Mouse (Mus musculus): ENCODE results near the gene Tead2. TPM values are rescaled to one million over a fixed set of nuclear protein-coding genes. Genes with fewer than 3 reads are reported as not detected.

The Tead2 gene
- polyA plus RNA-seq, 1 experiment from 2014 or later: 123 TPM

DNA sequence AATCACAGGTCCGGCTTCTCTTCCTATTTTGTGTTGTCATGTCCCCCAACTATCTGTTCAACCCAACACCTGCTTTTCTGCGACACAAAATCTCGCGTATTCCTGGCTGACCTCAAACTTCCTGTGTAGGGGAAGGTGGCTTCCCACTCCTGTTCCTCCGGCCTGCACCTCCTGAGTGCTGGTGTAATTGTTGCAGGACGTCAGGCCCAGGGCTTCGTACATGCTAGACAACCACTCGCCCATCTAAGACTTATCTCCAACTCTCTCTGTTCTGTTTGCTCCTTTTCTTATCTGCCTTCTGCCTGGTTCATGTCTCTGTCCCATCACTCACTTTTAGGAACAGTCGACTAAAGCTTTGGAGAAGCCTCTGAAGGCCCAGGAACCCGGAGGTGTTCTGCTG is 4.5 kb upstream of the Tead2 start:
- Histone ChIP-seq H3K27ac (no peak overlapping the region), H3K4me2 (peak overlapping the region; percentile 51; the same call in 1 of the 2 replicates), H3K4me1 (peaks cover 8% of the 10 kb centered on the region), H3K9ac (no peak overlapping the region), H3K9me3 (no peaks in the 10 kb centered on the region), H3K36me3 (no peaks in the 10 kb centered on the region), H3K27me3 (replicated peaks) (peaks cover 24% of the 10 kb centered on the region), H3K4me3 (replicated peaks) (no peak overlapping the region)
- no peak for ATAC-seq (ENCODE audit: insufficient read depth, low FRiP score, low read depth)
- 50% methylated on average over 10 of the region's 10 CpGs for WGBS

- WGBS: 4% methylated on average over 17 of the region's 17 CpGs
- H3K4me1 ChIP-seq: peaks cover 9% of the 10 kb centered on the region
- H3K9me3 ChIP-seq: no peaks in the 10 kb centered on the region
- H3K9ac ChIP-seq: no peak within 1 kb of the TSS
- no peaks in the 10 kb centered on the region for H3K36me3 ChIP-seq
- H3K4me3 ChIP-seq (replicated peaks): peak within 1 kb of the TSS; percentile 6; the same call in 1 of the 2 replicates
- ATAC-seq (ENCODE audit: insufficient read depth, low FRiP score, low read depth): no peak
- H3K27me3 ChIP-seq (replicated peaks): peaks cover 24% of the 10 kb centered on the region
- no peak within 1 kb of the TSS for H3K27ac ChIP-seq
- H3K4me2 ChIP-seq: peak within 1 kb of the TSS; percentile 51
These were observed 3.7 kb upstream of the Tead2 start, which contains the start of gene Dkkl1 for GRCm38 (mm10) chr7:45211851-45212251. Gene Dkkl1, minus strand, starts transcription at chr7:45212147.

DNA sequence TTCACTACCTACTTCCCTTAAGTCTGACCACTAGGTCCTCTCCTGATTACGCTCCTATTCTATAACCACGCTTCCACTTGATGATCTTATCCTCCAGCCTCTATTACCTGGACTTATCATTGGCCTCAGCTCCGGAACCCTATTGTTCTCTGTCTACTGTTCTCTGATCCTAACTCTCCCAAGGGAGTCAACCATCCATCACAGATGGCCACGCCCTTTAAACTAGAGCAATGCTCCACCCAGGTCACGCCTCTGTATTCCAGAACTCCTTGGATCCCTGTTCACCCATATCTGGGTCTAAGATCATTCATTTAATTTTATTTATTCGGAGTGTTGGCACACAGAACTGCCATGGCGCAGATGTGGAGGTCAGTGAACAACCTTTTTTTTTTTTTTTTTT is 3.2 kb upstream of the Tead2 start:
- H3K4me3 ChIP-seq (replicated peaks): peak overlapping the region; percentile 6; the same call in 1 of the 2 replicates
- peaks cover 24% of the 10 kb centered on the region for H3K27me3 ChIP-seq (replicated peaks)
- H3K4me1 ChIP-seq: peaks cover 14% of the 10 kb centered on the region
- H3K27ac ChIP-seq: no peak overlapping the region
- no peak overlapping the region for H3K9ac ChIP-seq
- no peak for ATAC-seq (ENCODE audit: insufficient read depth, low FRiP score, low read depth)
- WGBS: 70% methylated on average over 7 of the region's 7 CpGs
- no peaks in the 10 kb centered on the region for H3K36me3 ChIP-seq
- no peaks in the 10 kb centered on the region for H3K9me3 ChIP-seq
- H3K4me2 ChIP-seq: peak overlapping the region; percentile 51

- Histone ChIP-seq H3K4me2 (no peak overlapping the region), H3K4me1 (peaks cover 21% of the 10 kb centered on the region), H3K9ac (no peak overlapping the region), H3K27ac (no peak overlapping the region; the same call in 1 of the 2 replicates), H3K36me3 (peaks cover 5% of the 10 kb centered on the region; the same call in 1 of the 2 replicates), H3K4me3 (replicated peaks) (no peak overlapping the region), H3K9me3 (no peaks in the 10 kb centered on the region), H3K27me3 (replicated peaks) (peaks cover 24% of the 10 kb centered on the region)
- 71% methylated on average over 5 of the region's 5 CpGs for WGBS
- ATAC-seq (ENCODE audit: insufficient read depth, low FRiP score, low read depth): no peak
These were observed 1.8 kb upstream of the Tead2 start for GRCm38 (mm10) chr7:45213708-45214107.

DNA sequence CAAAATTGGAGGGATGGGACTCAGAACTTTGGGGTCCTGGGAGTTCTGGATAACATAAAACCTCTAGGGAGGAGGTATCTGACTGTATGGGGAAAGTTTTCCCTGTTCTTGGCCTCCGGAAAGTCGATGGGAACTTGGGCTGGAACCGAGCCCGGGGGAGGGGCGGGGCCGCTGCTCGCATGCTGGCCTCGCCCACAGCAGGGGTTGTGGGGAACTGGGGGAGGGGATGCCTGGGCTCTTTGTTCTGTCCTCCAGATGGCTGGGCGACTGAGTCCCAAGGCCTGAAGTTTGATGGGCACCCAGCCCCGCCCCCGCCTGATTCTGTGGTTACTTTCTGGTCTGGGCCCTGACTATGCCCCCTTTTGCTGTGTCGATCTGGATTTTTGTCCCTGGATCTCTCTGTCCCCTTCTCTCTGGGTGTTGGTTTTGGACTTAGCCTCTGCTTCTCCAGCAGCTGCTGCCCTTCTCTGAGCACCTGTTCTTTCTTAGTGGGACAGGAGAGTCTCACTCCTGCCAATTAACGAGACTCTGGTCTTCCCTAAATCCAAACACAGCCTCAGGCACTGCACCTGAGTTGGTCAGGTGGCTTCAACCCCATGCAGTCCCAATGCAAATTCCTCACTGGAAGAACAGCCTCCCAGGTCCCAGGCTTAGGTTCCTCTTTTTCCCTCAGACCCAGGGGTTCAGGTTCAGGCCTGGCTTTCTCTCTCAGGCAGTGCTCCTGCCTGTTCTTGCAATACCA is 1.1 kb downstream of the Tead2 start:
- peak overlapping the region; percentile 82 for H3K9ac ChIP-seq
- peaks cover 19% of the 10 kb centered on the region for H3K4me1 ChIP-seq
- H3K4me3 ChIP-seq (replicated peaks): peak overlapping the region; percentile 83
- under 1% methylated on average over 13 of the region's 13 CpGs for WGBS
- H3K27ac ChIP-seq: peak overlapping the region; percentile 94
- H3K36me3 ChIP-seq: peaks cover 29% of the 10 kb centered on the region
- H3K4me2 ChIP-seq: peak overlapping the region; percentile 60
- H3K27me3 ChIP-seq (replicated peaks): peaks cover 9% of the 10 kb centered on the region
- no peaks in the 10 kb centered on the region for H3K9me3 ChIP-seq
- ATAC-seq (ENCODE audit: insufficient read depth, low FRiP score, low read depth): peak; percentile 80

DNA sequence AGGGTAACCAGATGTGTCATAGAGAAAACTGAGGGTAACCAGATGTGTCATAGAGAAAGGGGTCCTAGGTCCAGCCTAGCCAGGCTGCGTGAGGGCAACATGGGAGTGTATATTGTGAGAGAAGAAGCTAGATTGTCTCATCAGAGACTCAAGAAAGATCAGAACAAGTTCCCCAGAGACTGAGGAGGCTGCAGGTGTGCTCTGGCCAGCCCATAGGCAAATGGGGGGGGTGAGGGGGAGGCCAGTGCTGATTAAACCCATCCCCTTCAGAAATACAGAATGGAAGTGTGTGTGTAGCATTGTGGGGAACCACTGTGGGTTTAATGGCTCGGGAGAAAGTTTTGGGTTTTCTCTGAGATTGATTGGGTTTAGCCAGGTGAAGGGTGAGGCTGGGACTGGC is 6.1 kb downstream of the Tead2 start:
- Histone ChIP-seq H3K27me3 (replicated peaks) (no peaks in the 10 kb centered on the region), H3K4me1 (peaks cover 13% of the 10 kb centered on the region), H3K4me2 (no peak overlapping the region), H3K9me3 (no peaks in the 10 kb centered on the region), H3K9ac (no peak overlapping the region), H3K4me3 (replicated peaks) (no peak overlapping the region), H3K36me3 (peaks cover 68% of the 10 kb centered on the region), H3K27ac (no peak overlapping the region)
- ATAC-seq (ENCODE audit: insufficient read depth, low FRiP score, low read depth): no peak
- WGBS: 80% methylated on average over 2 of the region's 2 CpGs

DNA sequence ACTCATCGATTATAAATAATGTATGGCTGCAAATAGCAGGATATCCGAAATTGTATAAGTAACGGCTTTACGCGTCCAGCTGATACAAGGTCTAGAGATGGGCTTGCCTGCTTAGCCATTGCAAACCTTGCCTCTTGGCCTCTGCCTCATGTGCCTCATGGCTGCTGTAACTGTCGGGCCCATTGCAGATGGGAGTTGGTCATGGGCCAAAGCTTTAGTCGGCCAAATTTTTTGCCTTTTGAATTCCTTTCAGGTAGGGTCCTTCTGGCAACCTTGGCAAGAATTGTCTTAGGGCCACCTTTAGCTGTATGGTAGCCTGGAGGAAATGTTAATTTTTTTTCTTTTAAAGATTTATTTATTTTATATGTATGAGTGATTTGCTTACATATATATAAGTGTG is 9.3 kb downstream of the Tead2 start:
- ATAC-seq (ENCODE audit: insufficient read depth, low FRiP score, low read depth): no peak

DNA sequence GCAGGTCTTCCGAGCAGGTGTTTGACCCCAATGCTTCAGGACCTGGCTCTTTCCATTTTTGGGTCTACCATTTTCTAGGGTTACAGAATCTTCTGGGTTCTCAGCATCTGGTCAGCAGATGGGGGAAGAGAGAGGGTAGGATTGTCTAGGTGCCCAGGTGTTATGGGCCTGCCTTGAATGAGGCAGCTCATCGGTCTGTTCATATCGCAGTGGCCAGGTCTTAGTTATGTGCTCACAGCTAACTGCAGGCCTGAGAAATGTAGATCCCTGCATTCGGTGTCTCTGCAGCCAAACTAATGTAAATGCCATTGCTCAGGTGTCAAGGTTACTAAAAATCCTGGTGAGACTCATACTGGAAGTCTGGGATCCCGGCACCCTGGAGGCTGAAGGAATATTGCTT is 10.9 kb downstream of the Tead2 start:
- no peak for ATAC-seq (ENCODE audit: insufficient read depth, low FRiP score, low read depth)
- no peaks in the 10 kb centered on the region for H3K9me3 ChIP-seq
- peaks cover 70% of the 10 kb centered on the region for H3K36me3 ChIP-seq
- no peaks in the 10 kb centered on the region for H3K4me1 ChIP-seq
- H3K4me2 ChIP-seq: no peak overlapping the region
- 96% methylated on average over 5 of the region's 5 CpGs for WGBS
- no peak overlapping the region for H3K27ac ChIP-seq
- H3K27me3 ChIP-seq (replicated peaks): no peaks in the 10 kb centered on the region
- no peak overlapping the region for H3K9ac ChIP-seq
- H3K4me3 ChIP-seq (replicated peaks): no peak overlapping the region

More for the DNA sequence above, 9.3 kb downstream of the Tead2 start:
- H3K36me3 ChIP-seq: peaks cover 78% of the 10 kb centered on the region
- H3K4me2 ChIP-seq: no peak overlapping the region
- H3K27ac ChIP-seq: no peak overlapping the region
- H3K4me3 ChIP-seq (replicated peaks): no peak overlapping the region
- WGBS: 88% methylated on average over 7 of the region's 7 CpGs
- H3K9me3 ChIP-seq: no peaks in the 10 kb centered on the region
- H3K4me1 ChIP-seq: no peaks in the 10 kb centered on the region
- H3K27me3 ChIP-seq (replicated peaks): no peaks in the 10 kb centered on the region
- H3K9ac ChIP-seq: no peak overlapping the region

GRCm38 (mm10) chr7:45228548-45228947 is 13.0 kb downstream of the Tead2 start:
- 93% methylated on average over 18 of the region's 18 CpGs for WGBS

DNA sequence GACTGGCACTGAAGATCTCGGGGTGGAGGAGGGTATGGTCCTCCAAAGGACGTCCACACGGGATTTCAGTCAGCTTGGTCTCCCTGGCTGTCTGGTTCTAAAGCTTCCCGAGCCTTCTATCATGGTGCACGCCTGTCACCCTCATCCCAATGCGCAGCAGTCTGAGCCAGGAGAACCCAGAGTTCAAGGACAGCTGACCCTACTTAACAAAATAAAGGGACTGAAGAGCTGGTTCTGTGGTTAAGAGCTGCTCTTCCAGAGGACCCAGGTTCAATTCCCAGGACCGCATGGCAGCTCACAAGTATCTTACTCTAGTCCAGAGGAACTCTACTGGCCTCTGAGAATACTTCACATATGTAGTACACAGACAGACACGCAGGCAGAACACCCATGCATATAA is 13.5 kb downstream of the Tead2 start:
- H3K36me3 ChIP-seq: peaks cover 57% of the 10 kb centered on the region
- no peaks in the 10 kb centered on the region for H3K9me3 ChIP-seq
- WGBS: 90% methylated on average over 8 of the region's 8 CpGs
- H3K4me2 ChIP-seq: no peak overlapping the region
- H3K27ac ChIP-seq: no peak overlapping the region
- ATAC-seq (ENCODE audit: insufficient read depth, low FRiP score, low read depth): no peak
- no peaks in the 10 kb centered on the region for H3K27me3 ChIP-seq (replicated peaks)
- no peak overlapping the region for H3K9ac ChIP-seq
- no peak overlapping the region for H3K4me3 ChIP-seq (replicated peaks)
- peaks cover 11% of the 10 kb centered on the region for H3K4me1 ChIP-seq

More at GRCm38 (mm10) chr7:45228548-45228947, 13.0 kb downstream of the Tead2 start:
- no peak for ATAC-seq (ENCODE audit: insufficient read depth, low FRiP score, low read depth)
- Histone ChIP-seq H3K9ac (no peak overlapping the region), H3K4me3 (replicated peaks) (no peak overlapping the region), H3K9me3 (no peaks in the 10 kb centered on the region), H3K27ac (no peak overlapping the region), H3K4me2 (no peak overlapping the region), H3K36me3 (peaks cover 60% of the 10 kb centered on the region), H3K27me3 (replicated peaks) (no peaks in the 10 kb centered on the region), H3K4me1 (peaks cover 6% of the 10 kb centered on the region)

DNA sequence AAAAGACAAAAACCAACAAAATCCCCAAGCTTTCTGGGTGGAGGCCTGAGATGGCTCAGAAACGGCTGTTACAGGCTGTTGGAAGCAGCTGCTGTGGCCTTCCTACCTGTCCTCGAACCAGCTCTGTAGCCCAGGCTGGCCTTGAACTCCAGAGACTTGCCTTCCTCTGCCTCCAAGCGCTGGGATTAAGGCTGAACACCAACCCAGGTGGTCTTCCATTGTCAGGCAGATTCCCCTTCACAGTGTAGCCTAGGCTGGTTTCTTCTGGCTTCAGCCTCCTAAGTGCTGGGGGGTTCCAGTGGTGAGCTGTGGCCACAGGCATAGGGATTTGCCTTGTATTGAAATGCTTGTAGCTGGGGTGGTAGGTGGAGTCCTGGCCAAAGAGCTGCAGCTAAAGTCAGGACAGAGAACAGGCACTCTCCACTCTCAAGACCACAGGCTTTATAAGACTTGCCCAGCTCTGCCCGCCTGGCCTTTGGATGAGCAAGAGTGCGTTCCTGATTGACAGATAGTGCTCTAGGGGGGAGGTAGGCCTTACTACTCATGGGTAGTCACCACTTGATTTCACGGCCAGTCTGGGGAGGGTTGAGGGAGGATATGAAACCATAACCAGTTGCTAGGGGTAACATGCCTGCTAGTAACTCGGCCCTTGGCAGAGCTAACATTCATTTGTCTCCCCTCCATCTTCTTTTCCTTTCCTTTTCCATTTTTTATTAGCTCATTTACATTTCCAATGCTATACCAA is 14.1 kb downstream of the Tead2 start:
- no peak for ATAC-seq (ENCODE audit: insufficient read depth, low FRiP score, low read depth)
- Histone ChIP-seq H3K4me3 (replicated peaks) (no peak overlapping the region), H3K4me2 (no peak overlapping the region), H3K27me3 (replicated peaks) (no peaks in the 10 kb centered on the region), H3K9me3 (no peaks in the 10 kb centered on the region), H3K9ac (no peak overlapping the region), H3K4me1 (peaks cover 17% of the 10 kb centered on the region), H3K27ac (no peak overlapping the region), H3K36me3 (peaks cover 55% of the 10 kb centered on the region)
- 87% methylated on average over 7 of the region's 7 CpGs for WGBS

- Histone ChIP-seq H3K4me3 (replicated peaks) (no peak overlapping the region), H3K36me3 (peaks cover 43% of the 10 kb centered on the region), H3K27ac (no peak overlapping the region), H3K9me3 (no peaks in the 10 kb centered on the region), H3K9ac (no peak overlapping the region), H3K4me2 (no peak overlapping the region), H3K27me3 (replicated peaks) (no peaks in the 10 kb centered on the region), H3K4me1 (peaks cover 27% of the 10 kb centered on the region)
- WGBS: 83% methylated on average over 12 of the region's 12 CpGs
- no peak for ATAC-seq (ENCODE audit: insufficient read depth, low FRiP score, low read depth)
These were observed 15.6 kb downstream of the Tead2 start for GRCm38 (mm10) chr7:45231192-45231591.

Measured in stomach, embryonic 15.5 days (tissue).